Mouse (Mus musculus) stomach, embryonic 16.5 days (tissue): ENCODE data around the gene 4933416C03Rik. TPM values are rescaled to one million over a fixed set of nuclear protein-coding genes. Genes with fewer than 3 reads are reported as not detected.

Source experiments
- polyA plus RNA-seq: library from polyadenylated mRNA; unstranded; fragments of >200 nt; fragmentation: Nextera tagmentation; extraction: Ambion mirVana; gene quantifications from 2 replicates; pipeline ENCODE4 v1.2.1, GENCODE M21; 2015

The 4933416C03Rik gene
- polyA plus RNA-seq, 1 experiment from 2014 or later, result not detected

Other genes starting within 250 kb of the 4933416C03Rik start
- gene Ptprr, start 95.7 kb downstream of the 4933416C03Rik start, polyA plus RNA-seq, result 2.3 and 2.8 TPM in 2 replicates
- gene Ptprb, start 161.6 kb upstream of the 4933416C03Rik start, polyA plus RNA-seq, result 5.2 and 5.6 TPM in 2 replicates